Mouse (Mus musculus) urinary bladder, postnatal 10 days (tissue): ENCODE measurements at regions not wholly inside any gene's neighbourhood (a gene's known extent, or its start where the extent isn't known, plus 50 kb on each side); places are given as distances from the start of the nearest gene placed in this dataset.
"Not testable (repeated sequence)": the region's sequence is repeated elsewhere in the genome, so short reads cannot be mapped to it uniquely, and the experiment has no call there.

Experiments used
- DNase-seq: peaks from one replicate; pipeline ENCODE4 v3.0.0; 2022; ENCODE audit warnings: low spot score

- not testable (repeated sequence) for DNase-seq
Measured at GRCm38 (mm10) chr9:11441241-11441997, 536.8 kb upstream of the Cntn5 start.

- DNase-seq, result no peak
Measured at GRCm38 (mm10) chr9:11436443-11437167, 532.0 kb upstream of the Cntn5 start.

GRCm38 (mm10) chr9:11436014-11436413, 531.4 kb upstream of the Cntn5 start:
- DNase-seq, result no peak

GRCm38 (mm10) chr9:11435019-11435418, 530.4 kb upstream of the Cntn5 start:
- no peak for DNase-seq

GRCm38 (mm10) chr9:11426473-11426872, 521.9 kb upstream of the Cntn5 start:
- DNase-seq, result no peak

GRCm38 (mm10) chr9:11396829-11397228, 492.3 kb upstream of the Cntn5 start:
- DNase-seq, result no peak

- DNase-seq, result no peak
Measured at GRCm38 (mm10) chr9:11381648-11382075, 477.1 kb upstream of the Cntn5 start.

GRCm38 (mm10) chr9:11380531-11380930, 476.0 kb upstream of the Cntn5 start:
- DNase-seq, result peak; percentile 11

- DNase-seq, result no peak
Measured at GRCm38 (mm10) chr9:11378046-11378445, 473.5 kb upstream of the Cntn5 start.

GRCm38 (mm10) chr9:11377586-11377985, 473.0 kb upstream of the Cntn5 start:
- DNase-seq, result no peak

GRCm38 (mm10) chr9:11373294-11373903, 468.8 kb upstream of the Cntn5 start:
- no peak for DNase-seq

- DNase-seq, result no peak
Measured at GRCm38 (mm10) chr9:11368056-11368455, 463.5 kb upstream of the Cntn5 start.

- DNase-seq, result no peak
Measured at GRCm38 (mm10) chr9:11328900-11329299, 424.3 kb upstream of the Cntn5 start.

- DNase-seq, result no peak
Measured at GRCm38 (mm10) chr9:11317221-11317620, 412.6 kb upstream of the Cntn5 start.

- DNase-seq, result not testable (repeated sequence)
Measured at GRCm38 (mm10) chr9:11297116-11297515, 392.5 kb upstream of the Cntn5 start.

GRCm38 (mm10) chr9:11285135-11285534, 380.6 kb upstream of the Cntn5 start:
- DNase-seq, result no peak

GRCm38 (mm10) chr9:11284549-11284948, 380.0 kb upstream of the Cntn5 start:
- DNase-seq, result no peak

GRCm38 (mm10) chr9:11279409-11280127, 375.0 kb upstream of the Cntn5 start:
- no peak for DNase-seq

- no peak for DNase-seq
Measured at GRCm38 (mm10) chr9:11277810-11278209, 373.2 kb upstream of the Cntn5 start.

GRCm38 (mm10) chr9:11276966-11277365, 372.4 kb upstream of the Cntn5 start:
- DNase-seq, result no peak

GRCm38 (mm10) chr9:11256848-11257247, 352.3 kb upstream of the Cntn5 start:
- no peak for DNase-seq

GRCm38 (mm10) chr9:11206829-11207228, 302.3 kb upstream of the Cntn5 start:
- DNase-seq, result no peak
